Mouse (Mus musculus) stomach, postnatal 0 days (tissue): ENCODE measurements at regions not wholly inside any gene's neighbourhood (a gene's known extent, or its start where the extent isn't known, plus 50 kb on each side); places are given as distances from the start of the nearest gene placed in this dataset.

ENCODE experiments used
- CTCF ChIP-seq: IDR thresholded peaks from 2 replicates; pipeline ENCODE4 v1.5.1; 2016; ENCODE audit warnings: antibody characterized with exemption, low read depth, mild to moderate bottlenecking, moderate library complexity
- EP300 ChIP-seq: optimal IDR thresholded peaks from 2 replicates; pipeline ENCODE3; 2016; ENCODE audit warnings: antibody characterized with exemption

DNA sequence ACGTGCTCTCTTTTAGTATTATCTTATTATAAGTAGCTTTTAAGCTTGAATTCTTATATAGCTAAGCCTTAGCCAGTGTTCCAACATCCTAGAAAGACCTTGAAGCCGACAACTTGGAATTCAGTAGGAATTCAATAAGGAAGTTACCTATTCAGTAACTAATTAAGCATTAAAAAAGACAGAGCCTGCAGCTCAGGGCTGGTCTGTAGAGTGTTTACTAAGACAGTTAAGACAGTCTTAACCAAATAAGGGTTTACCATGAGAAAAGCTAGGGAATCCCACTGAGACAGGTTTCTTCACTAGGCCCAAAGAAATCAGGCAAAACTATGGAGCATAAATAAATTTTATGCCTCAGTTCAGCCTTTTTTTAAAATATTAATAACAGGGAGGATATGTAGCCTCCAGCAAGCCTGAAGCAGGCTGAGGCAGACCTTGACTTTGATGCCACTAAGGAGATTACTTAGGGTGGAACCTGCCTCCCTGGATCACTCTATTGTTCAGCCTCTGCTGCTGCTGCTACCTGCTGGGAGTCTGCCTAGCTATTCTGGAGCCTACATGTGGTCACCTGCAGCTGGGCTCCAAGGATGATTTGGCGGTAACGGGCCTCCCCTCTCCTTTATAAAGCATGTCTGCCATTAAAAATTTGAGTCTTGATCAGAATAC, 186.5 kb upstream of the Phyhipl start:
- TF ChIP-seq CTCF (no peak), EP300 (no peak)
